Mouse (Mus musculus) MEL (cell line): ENCODE data around the gene Col6a1. TPM values are rescaled to one million over a fixed set of nuclear protein-coding genes. Genes with fewer than 3 reads are reported as not detected.
A peak's percentile ranks its signal among the peaks of the same experiment; 100 is the strongest.

ENCODE experiments used
- DNase-seq: peaks from one replicate; pipeline ENCODE4 v3.0.0; 2011; ENCODE audit warnings: low read depth, low spot score
- H3K27ac ChIP-seq: 2 replicates; pipeline ENCODE4 v1.5.1; 2012; ENCODE audit warnings: low read depth, mild to moderate bottlenecking, control low read depth, low read length, moderate library complexity; ENCODE audit not compliant: control insufficient read depth
- H3K27me3 ChIP-seq, 2 experiments: fragments of 150-350 bp in 1 of 2; sonication (generic) in 1 of 2; 2 replicates each; pipeline ENCODE4 v1.6.1; 2012; ENCODE audit warnings: low read length in 2 of 2, mild to moderate bottlenecking in 2 of 2, improper control_type of control experiment in 1 of 2, moderate library complexity in 1 of 2; ENCODE audit not compliant: insufficient read depth in 2 of 2, control insufficient read depth in 1 of 2
- H3K36me3 ChIP-seq, 2 experiments: 2 replicates each; pipeline ENCODE4 v1.6.1; 2012 to 2014; ENCODE audit warnings: low read length in 2 of 2, improper control_type of control experiment in 1 of 2, inconsistent platforms in 1 of 2, mild to moderate bottlenecking in 1 of 2; ENCODE audit not compliant: insufficient read depth in 2 of 2, control insufficient read depth in 1 of 2
- H3K4me1 ChIP-seq, 2 experiments: fragments of 150-350 bp in 1 of 2; sonication (generic) in 1 of 2; 2 replicates each; pipeline ENCODE4 v1.6.1; 2012; ENCODE audit warnings: low read length in 2 of 2, improper control_type of control experiment in 1 of 2, mild to moderate bottlenecking in 1 of 2; ENCODE audit not compliant: insufficient read depth in 2 of 2, control insufficient read depth in 1 of 2
- H3K4me3 ChIP-seq, 2 experiments: fragments of 150-350 bp in 1 of 2; sonication (generic) in 1 of 2; 2 replicates each; pipeline ENCODE4 v1.5.1; 2012; ENCODE audit warnings: low read depth in 2 of 2, low read length in 2 of 2, mild to moderate bottlenecking in 2 of 2, moderate library complexity in 2 of 2, control low read depth in 1 of 2, improper control_type of control experiment in 1 of 2; ENCODE audit not compliant: control insufficient read depth in 1 of 2, insufficient read depth in 1 of 2
- H3K79me2 ChIP-seq: 2 replicates; pipeline ENCODE4 v1.6.1; 2012; ENCODE audit warnings: mild to moderate bottlenecking, low read length, moderate library complexity; ENCODE audit not compliant: control insufficient read depth, poor library complexity, insufficient read depth
- H3K9ac ChIP-seq: 2 replicates; pipeline ENCODE4 v1.6.1; 2012; ENCODE audit warnings: low read depth, mild to moderate bottlenecking, control low read depth, low read length, moderate library complexity; ENCODE audit not compliant: control insufficient read depth, poor library complexity, severe bottlenecking
- H3K9me3 ChIP-seq: fragments of 150-350 bp; sonication (generic); replicated peaks from 2 replicates; pipeline ENCODE4 v1.6.1; 2012; ENCODE audit warnings: mild to moderate bottlenecking, low read length, improper control_type of control experiment, moderate library complexity; ENCODE audit not compliant: insufficient read depth
- BHLHE40 ChIP-seq: IDR thresholded peaks from 2 replicates; pipeline ENCODE4 v1.6.1; 2012; ENCODE audit warnings: low read depth, mild to moderate bottlenecking, inconsistent platforms, low read length, improper control_type of control experiment, borderline replicate concordance
- E2F4 ChIP-seq: IDR thresholded peaks from 2 replicates; pipeline ENCODE4 v1.6.1; 2011; ENCODE audit warnings: low read depth, low read length, improper control_type of control experiment, borderline replicate concordance
- ETS1 ChIP-seq: IDR thresholded peaks from 2 replicates; pipeline ENCODE4 v1.6.1; 2012; ENCODE audit warnings: low read depth, mild to moderate bottlenecking, inconsistent platforms, low read length, improper control_type of control experiment, moderate library complexity
- GABPA ChIP-seq: IDR thresholded peaks from 2 replicates; pipeline ENCODE4 v1.6.1; 2012; ENCODE audit warnings: low read depth, mild to moderate bottlenecking, inconsistent platforms, low read length, improper control_type of control experiment, moderate library complexity
- GATA1 ChIP-seq: IDR thresholded peaks from 2 replicates; pipeline ENCODE4 v1.6.1; 2011; ENCODE audit warnings: low read depth, low read length, improper control_type of control experiment
- MAFK ChIP-seq: IDR thresholded peaks from 2 replicates; pipeline ENCODE4 v1.6.1; 2011; ENCODE audit warnings: low read depth, mild to moderate bottlenecking, low read length, improper control_type of control experiment, borderline replicate concordance
- MEF2A ChIP-seq: IDR thresholded peaks from 2 replicates; pipeline ENCODE4 v1.6.1; 2014; ENCODE audit warnings: low read depth, mild to moderate bottlenecking, inconsistent platforms, low read length, improper control_type of control experiment; ENCODE audit not compliant: poor library complexity, insufficient replicate concordance, severe bottlenecking; ENCODE audit errors: extremely low read depth
- MXI1 ChIP-seq: IDR thresholded peaks from 2 replicates; pipeline ENCODE4 v1.6.1; 2011; ENCODE audit warnings: mild to moderate bottlenecking, low read depth, low read length, improper control_type of control experiment
- MYC ChIP-seq: IDR thresholded peaks from 2 replicates; pipeline ENCODE4 v1.6.1; 2011; ENCODE audit warnings: low read depth, mild to moderate bottlenecking, low read length, improper control_type of control experiment, moderate library complexity
- POLR2A ChIP-seq, 2 experiments: IDR thresholded peaks; 2 replicates each; pipeline ENCODE4 v1.6.1; 2011 to 2012; ENCODE audit warnings: low read length in 2 of 2, mild to moderate bottlenecking in 2 of 2, control low read depth in 1 of 2, improper control_type of control experiment in 1 of 2, low read depth in 1 of 2, moderate library complexity in 1 of 2; ENCODE audit not compliant: control insufficient read depth in 1 of 2, insufficient read depth in 1 of 2, poor library complexity in 1 of 2
- POLR2AphosphoS2 ChIP-seq: IDR thresholded peaks from 2 replicates; pipeline ENCODE4 v1.6.1; 2011; ENCODE audit warnings: low read length, improper control_type of control experiment
- RCOR1 ChIP-seq: IDR thresholded peaks from 2 replicates; pipeline ENCODE4 v1.6.1; 2012; ENCODE audit warnings: low read depth, mild to moderate bottlenecking, inconsistent platforms, low read length, improper control_type of control experiment
- SIN3A ChIP-seq: IDR thresholded peaks from 2 replicates; pipeline ENCODE4 v1.6.1; 2012; ENCODE audit warnings: low read length, improper control_type of control experiment, inconsistent platforms
- SMC3 ChIP-seq: IDR thresholded peaks from 2 replicates; pipeline ENCODE4 v1.6.1; 2011; ENCODE audit warnings: low read depth, low read length, improper control_type of control experiment
- TBP ChIP-seq: IDR thresholded peaks from 2 replicates; pipeline ENCODE4 v1.8.0; 2011; ENCODE audit warnings: low read depth, low read length, improper control_type of control experiment
- TCF12 ChIP-seq: IDR thresholded peaks from 2 replicates; pipeline ENCODE4 v1.6.1; 2014; ENCODE audit warnings: low read depth, mild to moderate bottlenecking, inconsistent platforms, low read length, improper control_type of control experiment, moderate library complexity
- USF2 ChIP-seq, 2 experiments: IDR thresholded peaks; 2 replicates each; pipeline ENCODE4 v1.6.1; 2011 to 2012; ENCODE audit warnings: improper control_type of control experiment in 2 of 2, low read length in 2 of 2, borderline replicate concordance in 1 of 2, inconsistent platforms in 1 of 2, low read depth in 1 of 2, mild to moderate bottlenecking in 1 of 2; ENCODE audit not compliant: insufficient read depth in 1 of 2
- ZC3H11A ChIP-seq: IDR thresholded peaks from 2 replicates; pipeline ENCODE4 v1.6.1; 2012; ENCODE audit warnings: low read depth, mild to moderate bottlenecking, inconsistent platforms, low read length, improper control_type of control experiment
- ZMIZ1 ChIP-seq: IDR thresholded peaks from 2 replicates; pipeline ENCODE4 v1.6.1; 2012; ENCODE audit warnings: low read depth, mild to moderate bottlenecking, inconsistent platforms, low read length, improper control_type of control experiment, moderate library complexity
- ZNF384 ChIP-seq: IDR thresholded peaks from 2 replicates; pipeline ENCODE4 v1.6.1; 2012; ENCODE audit warnings: low read depth, mild to moderate bottlenecking, inconsistent platforms, low read length, improper control_type of control experiment
- polyA plus RNA-seq, 2 experiments: library from polyadenylated mRNA; stranded (reverse) in 1 of 2; unstranded in 1 of 2; fragments of >175 nt in 1 of 2; fragments of >200 nt in 1 of 2; gene quantifications; 2 replicates each; pipeline versions ENCODE4 v1.2.1 to v1.2.4; 2012; ENCODE audit warnings: low replicate concordance in 2 of 2, low read depth in 1 of 2; ENCODE audit not compliant: insufficient read length in 2 of 2, insufficient read depth in 1 of 2, missing spikeins in 1 of 2
- total RNA-seq: library from RNA; depleted of rRNA; stranded (reverse); fragments of 300-350 nt; gene quantifications from 2 replicates; pipeline ENCODE4 v1.2.3, GENCODE M21; 2012

Col6a1 gene
- total and polyA plus RNA-seq, 3 experiments: not detected

DNA sequence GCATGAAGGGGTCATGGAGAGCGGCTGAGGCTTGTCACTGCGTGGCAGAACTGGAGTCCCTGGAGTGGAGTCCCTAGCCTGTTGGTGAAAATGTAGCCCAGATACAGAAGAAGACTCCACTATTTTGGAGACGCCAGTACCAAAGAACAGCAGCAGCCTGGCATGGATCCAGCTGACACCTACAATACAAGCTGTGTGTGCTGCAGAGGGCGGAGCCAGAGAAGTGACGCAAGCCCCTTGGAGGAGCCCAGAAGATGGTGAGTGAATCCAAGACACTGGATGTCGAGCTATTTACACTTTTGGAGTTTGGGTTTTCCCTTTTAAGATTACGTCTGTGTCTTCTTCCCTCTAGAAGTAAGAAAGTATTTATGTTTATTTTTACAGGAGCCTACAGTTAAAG, 47.8 kb downstream of the Col6a1 start:
- no peak for TF ChIP-seq USF2 (IDR thresholded peaks at IDR 0.05; ENCODE audit: borderline replicate concordance in 1 of 2, insufficient read depth in 1 of 2, low read depth in 1 of 2, low read length in 2 of 2)
- TF ChIP-seq ETS1: no peak
- no peak for TF ChIP-seq MAFK
- TF ChIP-seq SMC3: no peak
- no peak overlapping the region for H3K27ac ChIP-seq
- peak; percentile 3 for DNase-seq

DNA sequence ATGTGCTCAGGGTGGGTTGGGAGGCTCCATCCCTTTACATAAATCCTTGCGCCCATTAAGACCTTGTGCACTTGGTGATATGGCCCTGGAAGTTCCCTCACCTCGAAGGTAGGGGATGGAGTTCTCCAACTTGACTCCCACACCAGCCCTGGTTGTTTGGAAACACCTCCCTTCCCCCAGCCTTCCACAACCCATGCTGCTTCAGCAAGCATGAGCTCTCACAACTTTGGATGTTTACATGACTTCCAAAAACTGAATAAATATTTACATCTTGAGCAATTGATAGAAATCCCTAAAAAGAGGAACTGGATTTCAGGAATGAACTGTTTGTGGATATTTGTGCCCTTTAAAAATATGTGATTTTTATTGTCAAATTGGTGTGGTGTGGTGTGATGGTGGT, 50.7 kb downstream of the Col6a1 start:
- DNase-seq: no peak
- Histone ChIP-seq H3K27me3 (peaks cover 0 to 1% of the 10 kb centered on the region in 2 experiments; a peak in 2 of 4 replicates), H3K9ac (no peak overlapping the region), H3K4me3 (no peak overlapping the region), H3K79me2 (no peaks in the 10 kb centered on the region), H3K4me1 (no peaks in the 10 kb centered on the region), H3K27ac (no peak overlapping the region), H3K9me3 (no peaks in the 10 kb centered on the region), H3K36me3 (no peaks in the 10 kb centered on the region)
- TF ChIP-seq SMC3: no peak

More for the DNA sequence above, 47.8 kb downstream of the Col6a1 start:
- no peaks in the 10 kb centered on the region for H3K9me3 ChIP-seq
- H3K27me3 ChIP-seq: peaks cover 0 to 3% of the 10 kb centered on the region in 2 experiments; a peak in 2 of 4 replicates
- H3K4me3 ChIP-seq: no peak overlapping the region
- no peak overlapping the region for H3K9ac ChIP-seq
- H3K79me2 ChIP-seq: no peaks in the 10 kb centered on the region
- no peaks in the 10 kb centered on the region for H3K36me3 ChIP-seq
- H3K4me1 ChIP-seq: no peaks in the 10 kb centered on the region

DNA sequence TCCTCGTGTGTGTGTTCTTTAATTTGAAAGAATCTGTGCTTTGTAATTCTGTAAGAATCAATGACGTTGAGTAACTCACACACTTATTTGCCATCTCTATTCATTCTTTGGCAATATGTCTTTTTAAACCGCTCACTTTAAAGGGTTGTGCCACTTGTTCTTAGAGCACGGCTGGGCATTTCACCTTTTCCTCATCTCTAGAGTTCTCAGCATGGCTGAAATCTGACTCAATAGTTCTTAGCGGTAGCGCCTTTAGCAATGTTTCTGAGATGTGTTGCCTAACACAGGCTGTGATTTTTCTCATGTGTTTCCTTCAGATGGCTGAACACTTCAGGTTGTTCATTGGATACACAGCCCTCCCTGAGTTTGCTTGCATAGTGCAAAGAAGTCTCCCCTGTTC, 51.4 kb downstream of the Col6a1 start:
- H3K79me2 ChIP-seq: no peaks in the 10 kb centered on the region
- H3K27ac ChIP-seq: no peak overlapping the region
- no peaks in the 10 kb centered on the region for H3K9me3 ChIP-seq
- no peaks in the 10 kb centered on the region for H3K36me3 ChIP-seq
- no peak overlapping the region for H3K4me3 ChIP-seq
- no peak for DNase-seq
- TF ChIP-seq ZNF384: no peak
- no peak for TF ChIP-seq E2F4
- TF ChIP-seq SIN3A: no peak
- TF ChIP-seq, all 39 proteins: peak for 0
- Histone ChIP-seq H3K27me3 (no peaks in the 10 kb centered on the region; a peak in 2 of 4 replicates), H3K4me1 (no peaks in the 10 kb centered on the region), H3K9ac (no peak overlapping the region)

DNA sequence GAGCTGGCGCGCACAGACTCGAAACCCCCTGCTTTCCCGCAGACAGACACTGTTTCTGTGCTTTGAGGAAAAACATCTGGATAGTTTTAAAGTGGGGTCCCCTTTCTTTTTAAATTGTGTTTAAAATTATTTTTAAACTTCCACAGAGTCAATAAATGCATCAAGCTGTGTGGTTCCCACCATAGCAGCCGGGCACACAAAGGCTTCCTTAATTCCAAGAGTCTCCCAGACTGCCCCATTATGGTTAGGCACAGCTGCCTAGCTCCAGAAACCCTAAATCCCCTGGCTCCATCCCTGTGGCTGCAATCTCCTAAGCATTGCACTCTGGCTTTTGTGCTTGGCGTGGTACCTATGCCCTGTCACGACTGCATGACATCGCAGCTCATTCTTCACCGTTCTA, 54.0 kb downstream of the Col6a1 start:
- TF ChIP-seq RCOR1 (no peak), MEF2A (no peak), ZMIZ1 (no peak), ZC3H11A (no peak), TBP (no peak), MYC (no peak), POLR2A (IDR thresholded peaks at IDR 0.05; ENCODE audit: control insufficient read depth in 1 of 2, insufficient read depth in 1 of 2, low read depth in 1 of 2, low read length in 2 of 2, poor library complexity in 1 of 2) (no peak), POLR2AphosphoS2 (no peak), MXI1 (no peak), TCF12 (no peak), GABPA (no peak), GATA1 (no peak), BHLHE40 (no peak), SMC3 (no peak), E2F4 (no peak)
- H3K79me2 ChIP-seq: no peaks in the 10 kb centered on the region
- no peaks in the 10 kb centered on the region for H3K4me1 ChIP-seq
- DNase-seq: no peak
- H3K9ac ChIP-seq: no peak overlapping the region
- no peaks in the 10 kb centered on the region for H3K9me3 ChIP-seq
- no peaks in the 10 kb centered on the region for H3K36me3 ChIP-seq
- no peaks in the 10 kb centered on the region; a peak in 2 of 4 replicates for H3K27me3 ChIP-seq
- H3K27ac ChIP-seq: no peak overlapping the region
- no peak overlapping the region for H3K4me3 ChIP-seq
